ENCODE assay signal across 4 mouse cellular contexts in genomic region chr19:45356868-45357267, GRCm38 (mm10). TPM values are rescaled to one million over a fixed set of nuclear protein-coding genes. Genes with fewer than 3 reads are reported as not detected.
A peak's percentile ranks its signal among the peaks of the same experiment; 100 is the strongest.
DNase-seq lines count a peak whose midpoint lies in the region; TF ChIP-seq lines count a peak whose summit lies in the region.
"Not testable (repeated sequence)": the region's sequence is repeated elsewhere in the genome, so short reads cannot be mapped to it uniquely, and the experiment has no call there.

No protein-coding gene starts in this region.

- not testable (repeated sequence) for H3K4me1 ChIP-seq in ES-E14 (ENCODE audit: control insufficient read depth in 2 of 2, insufficient read depth in 2 of 2, low read length in 2 of 2, poor library complexity in 1 of 2)

- not testable (repeated sequence) for H3K9ac ChIP-seq in ES-E14 (ENCODE audit: insufficient read depth, low read depth, low read length, poor library complexity, severe bottlenecking)

- peak; percentile 83 for DNase-seq in ES-CJ7 (ENCODE audit: low read depth, low spot score)
- DNase-seq in ES-E14 (ENCODE audit: low read depth, low spot score) = peak; percentile 49
- DNase-seq in R1 (ENCODE audit: low read depth, low spot score) = peak; percentile 80
- DNase-seq in ZHBTc4 (ENCODE audit: low read depth, low spot score) = peak; percentile 86

- not testable (repeated sequence) for H3K4me3 ChIP-seq in ES-E14 (ENCODE audit: insufficient read depth in 1 of 2, low read depth in 1 of 2, low read length in 2 of 2, poor library complexity in 1 of 2, severe bottlenecking in 1 of 2)

- in situ Hi-C loops in ES-E14 (cut with MboI; ENCODE audit: low sequenced_read_pairs in 2 of 2, unreplicated experiment in 2 of 2) = not testable (repeated sequence)

- H3K36me3 ChIP-seq in ES-E14 (ENCODE audit: control insufficient read depth, insufficient read depth, low read length, poor library complexity, severe bottlenecking) = not testable (repeated sequence)

- H3K9me3 ChIP-seq in ES-E14 (ENCODE audit: control insufficient read depth, insufficient read depth, low read depth, low read length) = not testable (repeated sequence)

- H3K27ac ChIP-seq in ES-E14 (ENCODE audit: insufficient read depth, low read depth, low read length, poor library complexity, severe bottlenecking) = not testable (repeated sequence)

TF ChIP-seq in ES-E14, 5 proteins besides CTCF, POLR2A, EP300 and RAD21:
- peak; percentile 90 for TF ChIP-seq ZNF384 (IDR thresholded peaks at IDR 0.05; ENCODE audit: low read depth, low read length)
TF ChIP-seq in ES-E14: peak in this region for 1; not testable (repeated sequence) for 4.

RNA-seq across cellular contexts. Expression of gene Btrc, which starts 6.7 kb away (rescaled TPM):
- total RNA-seq in ES-E14 (2012; rRNA removed) = 17.3 and 17.4 TPM in 2 replicates
